Mouse (Mus musculus) heart, embryonic 16.5 days (tissue): ENCODE results near the gene Frmpd1. TPM values are rescaled to one million over a fixed set of nuclear protein-coding genes. Genes with fewer than 3 reads are reported as not detected.

Experiments used
- ATAC-seq: fragments of 200-750 bp; cut with Nextera tagmentation; replicated peaks from 2 replicates; pipeline ENCODE4 v1.8.0; 2017; ENCODE audit warnings: moderate number of reproducible peaks; ENCODE audit not compliant: insufficient read depth, low FRiP score; ENCODE audit errors: extremely low read depth
- H3K27ac ChIP-seq: fragments of 300-500 bp; sonication (generic); 2 replicates; pipeline ENCODE4 v1.5.1; 2014; ENCODE audit warnings: mild to moderate bottlenecking, low read length, control low read depth, moderate library complexity
- H3K27me3 ChIP-seq: fragments of 300-500 bp; sonication (generic); 2 replicates; pipeline ENCODE4 v1.6.1; 2014; ENCODE audit warnings: low read length, mixed read lengths; ENCODE audit not compliant: control insufficient read depth, insufficient read depth
- H3K36me3 ChIP-seq: fragments of 300-500 bp; sonication (generic); 2 replicates; pipeline ENCODE4 v1.6.1; 2014; ENCODE audit not compliant: control insufficient read depth, insufficient read depth
- H3K4me1 ChIP-seq: fragments of 300-500 bp; sonication (generic); 2 replicates; pipeline ENCODE4 v1.6.1; 2014; ENCODE audit warnings: low read length, mixed read lengths; ENCODE audit not compliant: control insufficient read depth, insufficient read depth
- H3K4me2 ChIP-seq: fragments of 300-500 bp; sonication (generic); 2 replicates; pipeline ENCODE4 v1.6.1; 2014; ENCODE audit warnings: low read depth, mild to moderate bottlenecking, control low read depth, low read length
- H3K4me3 ChIP-seq: fragments of 300-500 bp; sonication (generic); 2 replicates; pipeline ENCODE4 v1.5.1; 2014; ENCODE audit warnings: mild to moderate bottlenecking, control low read depth, low read length
- H3K9ac ChIP-seq: fragments of 300-500 bp; sonication (generic); 2 replicates; pipeline ENCODE4 v1.6.1; 2014; ENCODE audit warnings: low read length, control low read depth
- H3K9me3 ChIP-seq: fragments of 300-500 bp; sonication (generic); replicated peaks from 2 replicates; pipeline ENCODE4 v1.6.1; 2016; ENCODE audit warnings: low read length; ENCODE audit not compliant: control insufficient read depth
- WGBS: fragments of 180-500 bp; shearing (Covaris S2); extraction: QIAGEN DNeasy Blood & Tissue Kit; methylation state at CpG from one replicate; pipeline ENCODE4 v1.1.7; 2014; 5-methylcytosine and 5-hydroxymethylcytosine counted together
- polyA plus RNA-seq: library from polyadenylated mRNA; unstranded; fragments of >200 nt; fragmentation: Nextera tagmentation; extraction: Ambion mirVana; gene quantifications from 2 replicates; pipeline ENCODE4 v1.2.1, GENCODE M21; 2015

Gene Frmpd1
- polyA plus RNA-seq, 1 experiment from 2014 or later: 1.4 TPM

DNA sequence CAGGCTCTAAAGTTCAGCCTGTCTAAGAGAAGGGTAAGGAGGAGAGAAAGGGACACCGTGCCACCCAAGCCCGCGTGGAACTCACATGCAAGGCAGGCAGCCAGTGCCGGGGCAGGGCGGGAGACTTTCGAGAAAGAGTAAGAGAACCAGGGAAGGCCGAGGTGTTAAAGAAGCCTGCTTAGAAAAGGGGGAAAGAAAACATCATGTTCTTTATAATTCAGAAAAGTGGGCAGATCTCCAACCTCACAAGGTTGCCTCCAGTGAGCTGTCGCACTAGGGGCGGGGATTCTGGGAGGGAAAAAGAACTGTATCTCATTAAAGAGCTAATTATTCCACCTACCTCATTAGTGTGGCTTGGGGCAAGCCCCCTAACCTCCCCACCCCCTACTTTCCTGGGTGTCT, 68.2 kb downstream of the Frmpd1 start:
- ATAC-seq: no peak
- H3K27ac ChIP-seq: no peak overlapping the region
- H3K4me3 ChIP-seq: no peak overlapping the region
- H3K9me3 ChIP-seq: no peaks in the 10 kb centered on the region
- WGBS: 61% methylated on average over 9 of the region's 9 CpGs
- no peak overlapping the region for H3K9ac ChIP-seq
- H3K36me3 ChIP-seq: no peaks in the 10 kb centered on the region
- no peak overlapping the region for H3K4me2 ChIP-seq
- no peaks in the 10 kb centered on the region for H3K27me3 ChIP-seq
- peaks cover 11% of the 10 kb centered on the region for H3K4me1 ChIP-seq

DNA sequence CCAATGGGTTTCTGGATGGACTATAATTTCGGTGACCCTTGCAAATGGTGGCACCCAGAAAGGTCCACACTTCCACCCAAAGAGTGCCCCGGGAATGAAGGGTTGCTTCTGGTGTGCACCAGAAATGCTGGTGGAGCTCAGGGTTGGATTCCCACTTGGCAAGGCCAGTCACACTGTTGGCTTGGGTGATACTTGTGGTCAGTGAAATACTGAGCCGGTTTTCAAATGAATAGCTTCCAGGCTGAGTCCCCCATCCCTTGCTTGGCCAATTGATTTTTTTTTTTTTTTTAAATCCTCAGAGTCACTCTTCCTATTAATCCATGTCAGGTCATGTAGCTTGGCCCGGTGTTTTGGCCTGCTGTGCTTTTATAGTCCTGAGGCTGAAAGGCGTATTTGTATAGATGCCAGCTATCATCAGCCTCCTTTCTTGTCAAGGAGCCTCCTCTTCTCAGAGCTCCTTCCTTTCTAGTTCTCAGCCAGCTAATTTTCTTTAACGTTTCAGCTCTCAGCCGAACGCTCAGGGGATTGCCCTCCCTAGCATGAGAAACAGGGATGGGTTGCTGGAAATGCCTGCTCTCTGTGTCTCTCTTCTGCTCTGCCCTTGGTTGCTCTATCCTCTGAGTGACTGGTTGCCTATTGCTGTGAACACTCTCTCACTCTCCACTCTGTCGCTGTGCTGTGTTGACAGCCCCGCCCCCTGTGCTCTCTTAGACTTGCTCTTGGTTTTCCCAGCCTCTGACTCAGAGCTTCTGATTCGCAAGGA, 69.3 kb downstream of the Frmpd1 start:
- peak; percentile 86 for ATAC-seq
- 0 out of 2 replicates have a peak overlapping the region, but pooled peaks have one; percentile 34 for H3K27ac ChIP-seq
- peaks cover 13% of the 10 kb centered on the region for H3K4me1 ChIP-seq
- H3K36me3 ChIP-seq: no peaks in the 10 kb centered on the region
- H3K9me3 ChIP-seq: no peaks in the 10 kb centered on the region
- H3K9ac ChIP-seq: no peak overlapping the region
- H3K4me2 ChIP-seq: peak overlapping the region; percentile 15
- WGBS: 44% methylated on average over 11 of the region's 11 CpGs
- no peaks in the 10 kb centered on the region for H3K27me3 ChIP-seq
- no peak overlapping the region for H3K4me3 ChIP-seq

DNA sequence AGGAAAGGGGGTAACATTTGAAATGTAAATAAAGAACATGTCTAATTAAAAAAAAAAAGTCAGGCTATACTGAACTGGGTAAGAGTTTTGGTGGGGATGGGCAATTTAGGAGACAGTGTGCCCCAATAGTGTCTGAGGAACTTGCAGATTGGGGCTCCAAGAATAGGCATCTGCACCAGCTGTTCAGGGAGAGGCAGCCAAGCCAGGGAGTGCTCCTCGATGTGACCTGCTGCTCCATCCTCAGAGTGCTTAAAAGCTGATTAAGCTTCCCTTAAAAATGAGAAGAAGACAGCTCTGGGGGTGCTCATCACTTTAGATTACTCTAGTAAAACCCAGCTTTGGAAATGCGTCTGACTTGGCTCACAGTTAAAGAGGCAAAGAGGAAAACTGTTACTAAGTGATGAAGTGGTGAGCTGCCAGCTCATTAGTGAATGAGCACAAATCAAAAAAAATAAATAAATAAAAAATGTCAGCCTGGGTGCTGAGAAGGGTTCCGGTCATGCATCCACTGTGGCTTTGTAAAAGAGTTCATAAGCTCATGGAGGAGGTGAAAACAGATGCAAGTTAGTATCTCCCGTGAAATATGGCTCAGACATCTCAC, 74.7 kb downstream of the Frmpd1 start:
- no peak overlapping the region for H3K9ac ChIP-seq
- no peaks in the 10 kb centered on the region for H3K36me3 ChIP-seq
- 55% methylated on average over 4 of the region's 4 CpGs for WGBS
- H3K4me3 ChIP-seq: no peak overlapping the region
- H3K9me3 ChIP-seq: no peaks in the 10 kb centered on the region
- H3K27me3 ChIP-seq: no peaks in the 10 kb centered on the region
- peaks cover 14% of the 10 kb centered on the region for H3K4me1 ChIP-seq
- no peak overlapping the region for H3K4me2 ChIP-seq
- no peak overlapping the region for H3K27ac ChIP-seq
- no peak for ATAC-seq

DNA sequence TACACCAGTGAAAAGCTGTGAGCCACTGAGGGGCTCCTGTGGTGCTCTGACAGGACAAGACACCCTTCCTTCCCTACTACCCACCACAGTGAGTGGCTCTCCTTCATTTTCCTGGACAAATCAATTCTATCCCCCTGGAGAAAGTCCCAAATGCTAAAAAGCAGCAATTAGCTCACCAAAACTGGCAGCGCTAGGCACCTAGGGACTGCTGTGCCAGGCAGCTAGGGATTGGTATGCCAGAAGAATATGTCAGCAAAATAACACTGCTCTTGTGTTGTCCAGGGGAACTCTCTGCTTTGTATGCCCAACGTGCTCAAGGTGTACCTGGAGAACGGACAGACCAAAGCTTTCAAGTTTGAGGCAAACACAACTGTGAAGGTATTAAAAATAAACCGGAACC, 76.9 kb downstream of the Frmpd1 start:
- Histone ChIP-seq H3K4me3 (no peak overlapping the region), H3K9ac (no peak overlapping the region), H3K4me1 (peaks cover 8% of the 10 kb centered on the region), H3K9me3 (no peaks in the 10 kb centered on the region), H3K4me2 (no peak overlapping the region), H3K36me3 (no peaks in the 10 kb centered on the region), H3K27me3 (no peaks in the 10 kb centered on the region), H3K27ac (no peak overlapping the region)
- no peak for ATAC-seq
- WGBS: 84% methylated on average over 4 of the region's 4 CpGs

DNA sequence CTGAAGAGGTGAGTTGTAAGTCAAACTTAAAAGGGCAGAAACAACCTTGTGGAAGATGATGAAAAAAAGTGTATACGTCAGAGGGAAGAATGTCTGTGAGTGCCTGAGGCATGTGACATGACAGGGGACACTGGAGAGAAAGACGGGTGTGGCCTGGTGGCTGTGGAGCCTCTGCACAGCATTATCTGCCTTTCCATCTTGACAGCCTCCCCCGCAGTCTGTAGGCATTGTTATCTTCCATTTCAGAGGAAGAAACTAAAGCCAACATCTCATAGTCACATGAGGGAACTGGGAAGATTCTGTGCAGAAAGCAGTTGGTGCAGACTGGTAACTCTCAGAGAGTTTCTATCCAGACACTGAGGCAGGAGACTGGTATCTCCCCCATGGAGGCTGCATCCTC, 83.2 kb downstream of the Frmpd1 start:
- ATAC-seq: no peak
- Histone ChIP-seq H3K27me3 (no peaks in the 10 kb centered on the region), H3K9me3 (no peaks in the 10 kb centered on the region), H3K36me3 (no peaks in the 10 kb centered on the region), H3K4me1 (peaks cover 4% of the 10 kb centered on the region; the same call in 1 of the 2 replicates), H3K4me3 (no peak overlapping the region), H3K9ac (no peak overlapping the region), H3K4me2 (no peak overlapping the region), H3K27ac (no peak overlapping the region)
- 45% methylated on average over 3 of the region's 3 CpGs for WGBS

DNA sequence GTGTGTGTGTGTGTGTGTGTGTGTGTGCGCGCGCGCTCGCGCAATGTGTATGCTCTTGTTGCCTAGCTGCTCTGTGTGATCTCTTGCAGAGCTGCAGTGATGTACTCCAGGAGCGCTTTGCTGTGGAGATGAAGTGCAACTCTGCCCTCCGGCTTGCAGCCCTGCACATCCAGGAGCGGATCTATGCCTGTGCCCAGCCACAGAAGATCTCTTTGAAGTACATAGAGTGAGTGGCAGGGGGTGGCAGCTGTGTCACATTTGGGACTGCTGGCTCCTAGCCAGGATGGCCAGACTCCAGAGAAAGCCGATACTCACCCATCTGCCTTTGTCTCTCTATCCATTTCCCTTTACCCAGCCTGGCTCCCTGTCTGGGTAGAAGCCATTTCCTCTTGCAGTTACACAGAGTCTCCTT, 86.4 kb downstream of the Frmpd1 start:
- Histone ChIP-seq H3K27ac (no peak overlapping the region), H3K4me3 (no peak overlapping the region), H3K9me3 (no peaks in the 10 kb centered on the region), H3K36me3 (no peaks in the 10 kb centered on the region), H3K4me2 (peak overlapping the region; percentile 20; the same call in 1 of the 2 replicates), H3K9ac (no peak overlapping the region), H3K4me1 (peaks cover 4% of the 10 kb centered on the region; the same call in 1 of the 2 replicates), H3K27me3 (no peaks in the 10 kb centered on the region)
- 47% methylated on average over 10 of the region's 10 CpGs for WGBS
- ATAC-seq: peak; percentile 79

DNA sequence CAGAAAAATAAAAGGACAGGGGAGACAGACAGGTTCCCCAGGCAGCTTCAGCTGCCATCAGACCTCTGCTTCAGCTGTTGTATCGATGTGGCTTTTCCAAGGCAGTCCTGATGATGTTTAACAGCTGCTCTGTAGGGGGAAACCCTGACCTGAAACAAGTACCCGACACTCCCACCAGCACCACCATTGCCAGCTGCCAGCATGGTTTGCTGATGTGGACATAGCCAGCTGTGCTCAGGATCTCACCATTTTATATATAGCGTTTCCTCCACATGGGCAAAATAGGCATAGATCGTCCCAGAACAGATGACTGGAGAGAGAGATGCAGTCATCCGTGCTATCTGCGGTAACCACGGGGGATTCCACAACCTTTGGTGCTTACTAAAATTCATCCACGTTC, 91.1 kb downstream of the Frmpd1 start:
- Histone ChIP-seq H3K9me3 (no peaks in the 10 kb centered on the region), H3K4me1 (peaks cover 4% of the 10 kb centered on the region; the same call in 1 of the 2 replicates), H3K27me3 (no peaks in the 10 kb centered on the region), H3K4me3 (no peak overlapping the region), H3K27ac (no peak overlapping the region), H3K9ac (no peak overlapping the region), H3K4me2 (no peak overlapping the region), H3K36me3 (no peaks in the 10 kb centered on the region)
- ATAC-seq: no peak
- 80% methylated on average over 8 of the region's 8 CpGs for WGBS

DNA sequence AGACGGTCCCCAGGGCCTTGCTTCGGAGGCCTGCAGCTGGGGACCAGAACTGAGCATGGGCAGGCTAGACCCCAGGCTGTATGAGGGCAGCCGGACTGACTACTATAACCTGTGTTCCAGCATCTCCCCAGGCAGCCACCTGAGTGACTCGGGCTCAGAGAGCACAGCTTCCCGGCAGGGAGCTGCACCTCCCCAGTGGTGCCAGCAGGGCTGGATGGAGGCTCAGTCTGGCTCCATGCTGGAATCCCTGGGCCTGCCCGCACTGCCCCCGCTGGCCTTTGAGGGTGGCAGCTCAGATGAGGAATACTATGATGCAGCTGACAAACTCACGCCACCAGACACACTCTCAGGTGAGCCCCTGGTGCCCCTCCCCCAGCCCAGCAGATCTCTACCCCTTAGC, 94.6 kb downstream of the Frmpd1 start:
- Histone ChIP-seq H3K9me3 (no peaks in the 10 kb centered on the region), H3K27ac (no peak overlapping the region), H3K4me3 (no peak overlapping the region), H3K27me3 (no peaks in the 10 kb centered on the region), H3K9ac (no peak overlapping the region), H3K4me1 (no peaks in the 10 kb centered on the region), H3K4me2 (no peak overlapping the region), H3K36me3 (no peaks in the 10 kb centered on the region)
- no peak for ATAC-seq
- 56% methylated on average over 8 of the region's 8 CpGs for WGBS

DNA sequence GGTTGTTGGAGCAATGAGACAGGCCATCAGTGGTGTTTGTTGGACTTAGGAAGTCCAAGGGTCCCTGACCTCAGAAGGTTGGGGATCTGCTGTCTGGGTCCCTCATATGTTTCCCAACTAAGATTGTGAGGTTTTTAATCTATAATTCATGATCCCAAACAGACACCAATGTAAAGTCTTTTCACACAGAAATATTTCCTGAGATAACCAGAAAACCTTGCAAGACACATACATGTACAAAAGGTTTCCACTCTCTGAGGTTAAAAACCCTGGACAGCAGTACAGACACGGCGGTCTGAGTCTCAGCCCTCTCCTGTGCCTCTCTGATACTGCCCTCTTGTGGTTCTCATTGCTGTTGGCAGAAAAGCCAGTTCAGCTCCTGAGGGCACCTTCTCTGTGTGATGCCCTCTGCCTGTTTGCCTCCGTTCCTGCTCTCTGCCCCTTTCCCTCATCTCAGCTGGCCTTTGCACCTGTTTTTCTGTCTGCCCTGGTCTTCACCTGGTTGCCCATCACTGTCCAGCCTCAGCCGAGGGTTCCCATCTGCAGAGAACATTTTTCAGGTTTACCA, 95.4 kb downstream of the Frmpd1 start:
- no peak; the same call in 1 of the 2 replicates for ATAC-seq

More for the DNA sequence above, 95.4 kb downstream of the Frmpd1 start:
- Histone ChIP-seq H3K36me3 (no peaks in the 10 kb centered on the region), H3K9ac (no peak overlapping the region), H3K9me3 (no peaks in the 10 kb centered on the region), H3K4me2 (no peak overlapping the region), H3K4me1 (no peaks in the 10 kb centered on the region), H3K4me3 (no peak overlapping the region), H3K27ac (no peak overlapping the region), H3K27me3 (no peaks in the 10 kb centered on the region)
- 15% methylated on average over 4 of the region's 4 CpGs for WGBS
